Mouse (Mus musculus): ENCODE results near the gene Gar1. TPM values are rescaled to one million over a fixed set of nuclear protein-coding genes. Genes with fewer than 3 reads are reported as not detected.

Gar1 gene
- total and polyA plus RNA-seq, 2 experiments from 2014 or later = 0.11 to 14.7 TPM

- 64% methylated on average over 10 of the region's 10 CpGs for WGBS
- no peak for TF ChIP-seq CTCF (IDR thresholded peaks at IDR 0.05; ENCODE audit: low read depth)
- no peak for TF ChIP-seq EP300 (IDR thresholded peaks at IDR 0.05; ENCODE audit: low read depth)
- no peaks in the 10 kb centered on the region for H3K4me1 ChIP-seq (ENCODE audit: control insufficient read depth, insufficient read depth)
Measured at GRCm38 (mm10) chr3:129781435-129781834, 49.8 kb downstream of the Gar1 start.

More at GRCm38 (mm10) chr3:129781435-129781834, 49.8 kb downstream of the Gar1 start:
- Histone ChIP-seq H3K27ac (ENCODE audit: low read depth) (no peak overlapping the region), H3K36me3 (replicated peaks; ENCODE audit: control insufficient read depth, insufficient read depth, low read length) (no peaks in the 10 kb centered on the region), H3K9ac (replicated peaks; ENCODE audit: low read depth, low read length) (no peak overlapping the region), H3K4me3 (ENCODE audit: low read depth, low read length) (no peak overlapping the region), H3K9me3 (replicated peaks; ENCODE audit: control insufficient read depth, low read length) (no peaks in the 10 kb centered on the region), H3K4me2 (ENCODE audit: low read depth, low read length) (no peak overlapping the region), H3K27me3 (ENCODE audit: control insufficient read depth, insufficient read depth, low read length) (no peaks in the 10 kb centered on the region)
- no peak for DNase-seq (ENCODE audit: low spot score)
- no peak for ATAC-seq (ENCODE audit: insufficient read depth, low read depth)

Other genes with a start within 250 kb of the Gar1 start
- 2.6 and 12.4 TPM in 2 replicates for gene Egf, start 76.1 kb downstream of the Gar1 start, total RNA-seq (2014; rRNA removed; ENCODE audit: low replicate concordance)
- gene Egf, start 76.1 kb downstream of the Gar1 start, polyA plus RNA-seq (2015; fragmentation: Nextera tagmentation; extraction: Ambion mirVana) = 1.9 and 2.4 TPM in 2 replicates
- gene Lrit3, start 27.4 kb downstream of the Gar1 start, total RNA-seq (2014; rRNA removed; ENCODE audit: low replicate concordance) = not detected in 2 replicates
- not detected in 2 replicates for gene Lrit3, start 27.4 kb downstream of the Gar1 start, polyA plus RNA-seq (2015; fragmentation: Nextera tagmentation; extraction: Ambion mirVana)
- gene Rrh, start 8.8 kb downstream of the Gar1 start, total RNA-seq (2014; rRNA removed; ENCODE audit: low replicate concordance) = not detected in 2 replicates
- 0.11 TPM in 1 of 2 replicates, not detected in the other for gene Rrh, start 8.8 kb downstream of the Gar1 start, polyA plus RNA-seq (2015; fragmentation: Nextera tagmentation; extraction: Ambion mirVana)
- gene Cfi, start 4.5 kb upstream of the Gar1 start, total RNA-seq (2014; rRNA removed; ENCODE audit: low replicate concordance) = 0.27 and 2.4 TPM in 2 replicates
- 1.0 TPM in 2 replicates for gene Cfi, start 4.5 kb upstream of the Gar1 start, polyA plus RNA-seq (2015; fragmentation: Nextera tagmentation; extraction: Ambion mirVana)
- 48.7 and 52.2 TPM in 2 replicates for gene Pla2g12a, start 47.2 kb upstream of the Gar1 start, total RNA-seq (2014; rRNA removed; ENCODE audit: low replicate concordance)
- 44.1 and 50.2 TPM in 2 replicates for gene Pla2g12a, start 47.2 kb upstream of the Gar1 start, polyA plus RNA-seq (2015; fragmentation: Nextera tagmentation; extraction: Ambion mirVana)
- gene Casp6, start 70.0 kb upstream of the Gar1 start, total RNA-seq (2014; rRNA removed; ENCODE audit: low replicate concordance) = 17.2 and 20.8 TPM in 2 replicates
- 48.7 and 55.0 TPM in 2 replicates for gene Casp6, start 70.0 kb upstream of the Gar1 start, polyA plus RNA-seq (2015; fragmentation: Nextera tagmentation; extraction: Ambion mirVana)
- 4.3 TPM in 1 of 2 replicates, not detected in the other for gene Mcub, start 138.8 kb upstream of the Gar1 start, total RNA-seq (2014; rRNA removed; ENCODE audit: low replicate concordance)
- gene Mcub, start 138.8 kb upstream of the Gar1 start, polyA plus RNA-seq (2015; fragmentation: Nextera tagmentation; extraction: Ambion mirVana) = 2.8 TPM in 2 replicates
- gene Sec24b, start 230.2 kb upstream of the Gar1 start, total RNA-seq (2014; rRNA removed; ENCODE audit: low replicate concordance) = 22.7 and 57.0 TPM in 2 replicates
- gene Sec24b, start 230.2 kb upstream of the Gar1 start, polyA plus RNA-seq (2015; fragmentation: Nextera tagmentation; extraction: Ambion mirVana) = 12.9 TPM in 2 replicates

Measured in heart, postnatal 0 days (tissue).